Mouse (Mus musculus): Measurements from ENCODE around the gene Bpifb6. TPM values are rescaled to one million over a fixed set of nuclear protein-coding genes. Genes with fewer than 3 reads are reported as not detected.

Gene Bpifb6
- polyA plus RNA-seq (2015; fragmentation: Nextera tagmentation; extraction: Ambion mirVana), result not detected in 2 replicates

- 72% methylated on average over 4 of the region's 4 CpGs for WGBS
- ATAC-seq, result no peak
- no peaks in the 10 kb centered on the region for H3K36me3 ChIP-seq (ENCODE audit: insufficient read depth, low read length)
- H3K4me2 ChIP-seq (replicated peaks; ENCODE audit: low read depth, low read length), result no peak within 1 kb of the TSS
- H3K27ac ChIP-seq (ENCODE audit: low read length), result no peak within 1 kb of the TSS
- H3K27me3 ChIP-seq (replicated peaks; ENCODE audit: insufficient read depth, low read length), result no peaks in the 10 kb centered on the region
- no peak within 1 kb of the TSS for H3K4me3 ChIP-seq (ENCODE audit: low read depth, low read length)
- no peaks in the 10 kb centered on the region for H3K9me3 ChIP-seq (ENCODE audit: low read length)
- DNase-seq (ENCODE audit: low spot score), result no peak
- H3K9ac ChIP-seq (replicated peaks; ENCODE audit: low read depth), result no peak within 1 kb of the TSS
- no peaks in the 10 kb centered on the region for H3K4me1 ChIP-seq (ENCODE audit: insufficient read depth, low read depth, low read length)
- no peak for TF ChIP-seq EP300 (IDR thresholded peaks at IDR 0.05)
- TF ChIP-seq CTCF (IDR thresholded peaks at IDR 0.05), result no peak
These were observed at the start of gene Bpifb6 for GRCm38 (mm10) chr2:153900088-153900487. Gene Bpifb6, plus strand, starts transcription at chr2:153900388.

DNA sequence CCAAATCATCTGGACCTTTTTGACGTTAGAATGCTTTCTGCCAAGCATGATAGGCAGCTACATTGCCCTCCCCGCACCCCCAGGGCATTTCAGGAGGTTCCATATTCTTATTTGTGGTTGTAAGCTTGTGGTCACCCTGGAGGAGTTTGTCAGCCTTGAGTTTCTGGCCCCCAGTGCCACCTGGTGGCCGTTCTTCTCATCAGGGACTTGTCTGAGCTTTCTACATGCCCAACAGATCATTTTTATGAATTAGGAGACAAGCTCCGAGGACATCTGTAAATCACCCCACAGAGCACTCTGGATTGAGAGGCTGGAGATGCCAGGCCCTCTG, 49.2 kb upstream of the Bpifb6 start:
- Histone ChIP-seq H3K36me3 (ENCODE audit: insufficient read depth, low read length) (no peaks in the 10 kb centered on the region), H3K9ac (replicated peaks; ENCODE audit: low read depth) (no peak overlapping the region), H3K9me3 (ENCODE audit: low read length) (no peaks in the 10 kb centered on the region), H3K4me1 (ENCODE audit: insufficient read depth, low read depth, low read length) (no peaks in the 10 kb centered on the region), H3K4me3 (ENCODE audit: low read depth, low read length) (no peak overlapping the region), H3K27me3 (replicated peaks; ENCODE audit: insufficient read depth, low read length) (no peaks in the 10 kb centered on the region), H3K4me2 (replicated peaks; ENCODE audit: low read depth, low read length) (no peak overlapping the region), H3K27ac (ENCODE audit: low read length) (no peak overlapping the region)
- 30% methylated on average over 4 of the region's 4 CpGs for WGBS
- DNase-seq (ENCODE audit: low spot score), result peak; percentile 32
- TF ChIP-seq CTCF (IDR thresholded peaks at IDR 0.05) (peak; percentile 59), EP300 (IDR thresholded peaks at IDR 0.05) (no peak)
- ATAC-seq, result no peak

DNA sequence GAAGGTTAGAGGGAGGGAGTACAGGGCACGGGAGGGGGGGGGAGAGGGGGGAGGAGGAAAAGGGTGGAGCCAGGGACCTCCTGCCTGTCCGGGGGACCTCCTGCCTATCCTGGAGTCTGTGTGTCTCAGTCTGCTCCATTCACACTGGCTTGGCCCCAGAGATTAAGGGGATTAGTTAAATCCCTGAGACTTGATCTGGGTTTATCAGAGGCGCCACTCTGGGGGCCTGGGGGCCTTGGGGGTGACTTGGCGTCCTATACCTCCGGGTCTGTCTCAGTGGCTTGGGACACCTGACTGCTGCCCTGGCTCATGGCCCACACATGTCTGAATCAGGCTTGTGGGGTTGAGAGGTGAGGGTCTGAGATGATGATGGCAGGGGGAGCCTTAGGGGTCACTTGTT, 46.6 kb upstream of the Bpifb6 start:
- TF ChIP-seq CTCF (IDR thresholded peaks at IDR 0.05), result no peak
- no peak for TF ChIP-seq EP300 (IDR thresholded peaks at IDR 0.05)
- no peaks in the 10 kb centered on the region for H3K9me3 ChIP-seq (ENCODE audit: low read length)
- H3K4me1 ChIP-seq (ENCODE audit: insufficient read depth, low read depth, low read length), result no peaks in the 10 kb centered on the region
- H3K9ac ChIP-seq (replicated peaks; ENCODE audit: low read depth), result no peak overlapping the region
- no peak for ATAC-seq
- 20% methylated on average over 5 of the region's 5 CpGs for WGBS
- H3K4me2 ChIP-seq (replicated peaks; ENCODE audit: low read depth, low read length), result no peak overlapping the region
- no peaks in the 10 kb centered on the region for H3K27me3 ChIP-seq (replicated peaks; ENCODE audit: insufficient read depth, low read length)
- DNase-seq (ENCODE audit: low spot score), result no peak
- H3K27ac ChIP-seq (ENCODE audit: low read length), result no peak overlapping the region
- H3K36me3 ChIP-seq (ENCODE audit: insufficient read depth, low read length), result no peaks in the 10 kb centered on the region
- H3K4me3 ChIP-seq (ENCODE audit: low read depth, low read length), result no peak overlapping the region

DNA sequence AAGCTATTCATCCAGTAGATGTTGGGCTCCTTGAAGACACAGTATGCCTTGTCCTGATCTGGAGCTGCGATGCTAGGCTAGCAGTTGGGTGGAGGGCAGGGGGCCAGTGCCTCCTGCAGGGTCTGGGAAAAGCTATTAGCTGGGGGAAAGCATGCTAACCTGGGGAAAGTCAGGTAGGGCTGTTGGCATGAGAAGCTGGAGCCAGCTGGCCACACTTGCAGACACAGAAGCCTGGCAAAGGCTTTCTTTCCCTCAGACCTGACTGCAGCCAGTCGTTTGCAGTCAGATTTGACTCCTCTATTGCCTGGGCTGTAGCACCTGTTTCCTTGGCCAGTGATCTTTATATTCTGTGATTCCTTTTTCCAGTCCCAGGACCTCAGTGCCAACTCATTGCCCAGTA, 40.6 kb upstream of the Bpifb6 start:
- Histone ChIP-seq H3K4me1 (ENCODE audit: insufficient read depth, low read depth, low read length) (no peaks in the 10 kb centered on the region), H3K9ac (replicated peaks; ENCODE audit: low read depth) (no peak overlapping the region), H3K36me3 (ENCODE audit: insufficient read depth, low read length) (no peaks in the 10 kb centered on the region), H3K9me3 (ENCODE audit: low read length) (no peaks in the 10 kb centered on the region), H3K27me3 (replicated peaks; ENCODE audit: insufficient read depth, low read length) (no peaks in the 10 kb centered on the region), H3K4me2 (replicated peaks; ENCODE audit: low read depth, low read length) (no peak overlapping the region), H3K27ac (ENCODE audit: low read length) (no peak overlapping the region), H3K4me3 (ENCODE audit: low read depth, low read length) (no peak overlapping the region)
- DNase-seq (ENCODE audit: low spot score), result no peak
- TF ChIP-seq EP300 (IDR thresholded peaks at IDR 0.05) (no peak), CTCF (IDR thresholded peaks at IDR 0.05) (no peak)
- ATAC-seq, result no peak
- whole genome bisulfite sequencing, result 90% methylated on average over 2 of the region's 2 CpGs

GRCm38 (mm10) chr2:153860315-153860714, 39.9 kb upstream of the Bpifb6 start:
- Histone ChIP-seq H3K4me3 (ENCODE audit: low read depth, low read length) (no peak overlapping the region), H3K36me3 (ENCODE audit: insufficient read depth, low read length) (no peaks in the 10 kb centered on the region), H3K4me1 (ENCODE audit: insufficient read depth, low read depth, low read length) (no peaks in the 10 kb centered on the region), H3K27ac (ENCODE audit: low read length) (no peak overlapping the region), H3K4me2 (replicated peaks; ENCODE audit: low read depth, low read length) (no peak overlapping the region), H3K9me3 (ENCODE audit: low read length) (no peaks in the 10 kb centered on the region), H3K9ac (replicated peaks; ENCODE audit: low read depth) (no peak overlapping the region), H3K27me3 (replicated peaks; ENCODE audit: insufficient read depth, low read length) (no peaks in the 10 kb centered on the region)
- no peak for ATAC-seq
- DNase-seq (ENCODE audit: low spot score), result no peak
- 78% methylated on average over 11 of the region's 11 CpGs for WGBS
- TF ChIP-seq EP300 (IDR thresholded peaks at IDR 0.05) (no peak), CTCF (IDR thresholded peaks at IDR 0.05) (no peak)

DNA sequence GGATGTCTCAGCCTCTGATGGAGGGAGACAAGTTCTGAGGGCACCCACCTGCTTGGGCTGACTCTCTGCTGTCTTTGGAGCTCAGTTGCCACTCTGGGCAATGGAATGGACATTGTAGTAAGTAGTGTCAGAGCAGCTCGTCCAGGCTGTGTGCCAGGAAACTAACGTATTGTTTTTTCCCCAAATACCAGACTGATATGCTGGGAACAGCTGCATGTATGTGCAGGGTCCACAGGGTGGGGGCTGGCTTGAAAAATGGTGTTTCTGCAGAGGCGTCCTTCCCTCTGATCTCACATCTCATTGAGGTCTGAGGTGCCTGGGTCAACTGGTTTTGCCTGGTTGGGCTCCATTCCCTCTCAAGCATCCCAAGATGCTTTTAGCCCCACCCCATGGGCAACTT, 39.5 kb upstream of the Bpifb6 start:
- Histone ChIP-seq H3K4me2 (replicated peaks; ENCODE audit: low read depth, low read length) (no peak overlapping the region), H3K36me3 (ENCODE audit: insufficient read depth, low read length) (no peaks in the 10 kb centered on the region), H3K9ac (replicated peaks; ENCODE audit: low read depth) (no peak overlapping the region), H3K4me1 (ENCODE audit: insufficient read depth, low read depth, low read length) (no peaks in the 10 kb centered on the region), H3K27ac (ENCODE audit: low read length) (no peak overlapping the region), H3K4me3 (ENCODE audit: low read depth, low read length) (no peak overlapping the region), H3K9me3 (ENCODE audit: low read length) (no peaks in the 10 kb centered on the region), H3K27me3 (replicated peaks; ENCODE audit: insufficient read depth, low read length) (no peaks in the 10 kb centered on the region)
- 31% methylated on average over 3 of the region's 3 CpGs for WGBS
- ATAC-seq, result no peak
- DNase-seq (ENCODE audit: low spot score), result no peak
- TF ChIP-seq EP300 (IDR thresholded peaks at IDR 0.05) (no peak), CTCF (IDR thresholded peaks at IDR 0.05) (no peak)

- 80% methylated on average over 3 of the region's 3 CpGs for WGBS
- Histone ChIP-seq H3K9ac (replicated peaks; ENCODE audit: low read depth) (no peak overlapping the region), H3K36me3 (ENCODE audit: insufficient read depth, low read length) (no peaks in the 10 kb centered on the region), H3K4me1 (ENCODE audit: insufficient read depth, low read depth, low read length) (no peaks in the 10 kb centered on the region), H3K27me3 (replicated peaks; ENCODE audit: insufficient read depth, low read length) (no peaks in the 10 kb centered on the region), H3K4me2 (replicated peaks; ENCODE audit: low read depth, low read length) (no peak overlapping the region), H3K4me3 (ENCODE audit: low read depth, low read length) (no peak overlapping the region), H3K9me3 (ENCODE audit: low read length) (no peaks in the 10 kb centered on the region), H3K27ac (ENCODE audit: low read length) (no peak overlapping the region)
- DNase-seq (ENCODE audit: low spot score) (no peak), ATAC-seq (no peak)
- no peak for TF ChIP-seq EP300 (IDR thresholded peaks at IDR 0.05)
- no peak for TF ChIP-seq CTCF (IDR thresholded peaks at IDR 0.05)
These were observed 38.2 kb upstream of the Bpifb6 start for GRCm38 (mm10) chr2:153861960-153862359.

All from lung, postnatal 0 days (tissue).